ENCODE assay signal across 14 mouse cellular contexts in the genomic region with DNA sequence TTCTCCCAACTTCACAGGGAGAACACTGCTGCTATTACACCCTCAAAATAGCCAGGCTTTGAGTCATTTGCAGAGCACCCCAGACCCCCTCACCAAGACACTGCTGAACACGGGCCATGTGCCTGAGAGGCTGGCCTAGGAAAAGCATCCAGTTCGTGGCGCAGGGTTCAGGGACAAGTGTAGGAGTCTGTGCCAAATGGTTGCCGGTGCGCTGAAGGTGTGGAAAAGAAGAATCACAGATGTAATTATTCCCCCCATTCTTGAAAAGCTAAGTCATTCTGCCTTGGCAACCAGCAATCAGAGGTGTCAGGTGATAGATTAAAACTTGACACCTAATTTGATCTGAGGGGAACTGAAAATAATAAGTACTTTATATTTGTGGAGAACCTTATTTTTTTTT.
"Had no signal": no experiment of that assay in that cellular context is flagged by ENCODE, and none has a peak within 500 bp of the region (broad histone marks: within the 10 kb centered on the region; RNA-seq: fewer than 3 reads in every experiment).

No protein-coding gene starts in this region.

- H3K36me3 ChIP-seq: limb, embryonic 10.5 days; midbrain, embryonic 10.5 days; neural tube, embryonic 13.5 days had no signal

- DNase-seq: kidney, adult 8-10 months; kidney, postnatal 25 days; lung, postnatal 14 days; retina, postnatal 1 day; right cerebral cortex, postnatal 4 days; spleen, adult 18-20 months; thymus, adult 18-20 months; thymus, postnatal 36 days had no signal

- H3K4me2 ChIP-seq: liver, embryonic 11.5 days; neural tube, embryonic 13.5 days had no signal

- H3K4me3 ChIP-seq: left cerebral cortex, adult 2 months; limb, embryonic 10.5 days; midbrain, embryonic 10.5 days; neural tube, embryonic 13.5 days had no signal

- H3K9ac ChIP-seq: neural tube, embryonic 13.5 days had no signal

- H3K27me3 ChIP-seq: neural tube, embryonic 13.5 days had no signal

- H3K9me3 ChIP-seq: limb, embryonic 10.5 days; midbrain, embryonic 10.5 days; neural tube, embryonic 13.5 days had no signal

- ATAC-seq: midbrain, embryonic 16.5 days had no signal

- H3K27ac ChIP-seq: left cerebral cortex, adult 2 months; limb, embryonic 10.5 days; midbrain, embryonic 10.5 days; neural tube, embryonic 13.5 days had no signal
